Mouse (Mus musculus): Measurements from ENCODE around the gene Tmem114. TPM values are rescaled to one million over a fixed set of nuclear protein-coding genes. Genes with fewer than 3 reads are reported as not detected.

The Tmem114 gene
- polyA plus RNA-seq, 1 experiment = 0.09 TPM

DNA sequence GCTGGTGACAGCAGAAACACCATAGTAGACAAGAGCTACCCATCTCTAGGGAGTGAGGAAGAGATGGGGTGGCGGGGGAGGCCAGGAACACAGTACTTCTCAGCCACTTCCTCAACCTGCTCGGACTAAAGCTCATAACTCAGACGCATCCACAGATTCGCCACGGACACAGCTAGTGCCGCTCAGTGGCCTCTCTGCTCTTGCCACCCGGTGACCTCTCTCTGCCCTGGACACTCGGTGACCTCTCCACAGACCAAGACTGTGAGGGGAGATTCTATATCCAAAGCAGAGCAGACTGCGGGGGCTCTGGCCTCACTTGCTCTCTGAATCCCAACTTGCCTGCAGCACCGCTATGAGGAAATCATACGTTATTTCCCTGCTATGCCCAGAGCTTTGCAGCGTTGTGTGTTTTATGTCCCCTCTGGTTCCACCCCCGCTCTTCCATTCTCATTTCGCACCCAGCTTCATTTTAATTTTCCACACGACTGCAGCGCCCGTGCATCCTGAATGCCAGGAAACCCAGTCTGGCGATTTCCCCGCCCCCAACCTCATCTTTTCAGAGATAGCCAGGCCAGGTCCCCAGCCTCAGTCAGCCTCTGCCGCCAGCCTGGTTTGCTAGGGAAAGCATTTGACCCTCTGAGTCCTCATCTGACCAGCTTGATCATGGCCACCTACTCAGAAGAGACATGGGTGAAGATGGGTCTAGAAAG lies 7.8 kb downstream of the Tmem114 start:
- Histone ChIP-seq H3K27ac (ENCODE audit: control insufficient read depth, insufficient read depth, low read length) (no peak overlapping the region), H3K4me1 (replicated peaks; ENCODE audit: control insufficient read depth, insufficient read depth, low read length) (no peaks in the 10 kb centered on the region), H3K27me3 (ENCODE audit: control insufficient read depth, insufficient read depth, low read length) (no peaks in the 10 kb centered on the region), H3K36me3 (ENCODE audit: control insufficient read depth, insufficient read depth, low read length) (no peaks in the 10 kb centered on the region), H3K4me3 (ENCODE audit: control insufficient read depth, insufficient read depth, low read length) (no peak overlapping the region)
- no peak for DNase-seq
- TF ChIP-seq CTCF (IDR thresholded peaks at IDR 0.05; ENCODE audit: borderline replicate concordance, control insufficient read depth, extremely low read depth, insufficient read depth, low read length, poor library complexity) (no peak), POLR2A (IDR thresholded peaks at IDR 0.05; ENCODE audit: control insufficient read depth, extremely low read depth, insufficient read depth, low read length, poor library complexity) (no peak)
- WGBS = 67% methylated on average over 20 of the region's 20 CpGs

DNA sequence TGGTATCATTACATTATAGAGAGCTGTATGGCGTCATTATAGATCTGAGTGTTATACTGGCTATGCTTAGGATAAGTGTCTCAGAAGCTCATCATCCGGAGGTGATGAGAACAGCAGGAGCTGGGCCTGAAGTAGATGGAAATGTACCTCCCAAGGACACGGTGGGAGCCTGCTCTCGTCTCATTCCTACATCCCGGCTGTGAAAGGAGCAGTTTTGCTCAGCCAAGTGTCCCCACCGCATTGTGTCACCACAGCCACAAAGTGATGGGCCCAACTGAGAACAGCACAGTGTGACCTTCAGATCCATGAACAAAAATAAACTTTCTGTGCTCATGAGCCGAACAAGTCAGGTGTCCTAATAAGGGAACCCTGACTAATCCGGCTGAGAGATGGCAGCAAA lies 8.9 kb downstream of the Tmem114 start:
- no peak overlapping the region for H3K27ac ChIP-seq (ENCODE audit: control insufficient read depth, insufficient read depth, low read length)
- no peaks in the 10 kb centered on the region for H3K4me1 ChIP-seq (replicated peaks; ENCODE audit: control insufficient read depth, insufficient read depth, low read length)
- no peak for DNase-seq
- H3K27me3 ChIP-seq (ENCODE audit: control insufficient read depth, insufficient read depth, low read length) = no peaks in the 10 kb centered on the region
- no peak overlapping the region for H3K4me3 ChIP-seq (ENCODE audit: control insufficient read depth, insufficient read depth, low read length)
- WGBS = 93% methylated on average over 8 of the region's 8 CpGs
- H3K36me3 ChIP-seq (ENCODE audit: control insufficient read depth, insufficient read depth, low read length) = no peaks in the 10 kb centered on the region
- TF ChIP-seq CTCF (IDR thresholded peaks at IDR 0.05; ENCODE audit: borderline replicate concordance, control insufficient read depth, extremely low read depth, insufficient read depth, low read length, poor library complexity) = no peak
- TF ChIP-seq POLR2A (IDR thresholded peaks at IDR 0.05; ENCODE audit: control insufficient read depth, extremely low read depth, insufficient read depth, low read length, poor library complexity) = no peak

DNA sequence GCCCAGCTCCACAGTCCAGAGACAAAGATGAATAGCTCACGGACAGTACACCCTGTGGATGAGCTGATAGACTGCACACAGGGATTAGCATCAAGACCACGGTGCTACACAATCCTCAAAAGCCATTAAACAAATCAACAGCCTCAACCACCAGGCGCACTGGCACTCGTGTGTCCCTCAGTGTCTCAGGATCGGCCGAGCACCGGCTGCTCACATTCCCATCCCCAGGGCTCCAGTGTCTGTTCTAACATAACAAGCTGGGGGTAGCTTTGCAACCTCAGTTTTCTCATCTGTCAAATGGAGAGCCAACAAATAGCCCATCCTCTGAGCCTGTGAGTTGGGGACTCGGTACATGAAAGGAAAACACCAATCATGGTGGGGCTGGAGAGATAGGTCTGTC lies 11.5 kb downstream of the Tmem114 start:
- 87% methylated on average over 8 of the region's 8 CpGs for WGBS

DNA sequence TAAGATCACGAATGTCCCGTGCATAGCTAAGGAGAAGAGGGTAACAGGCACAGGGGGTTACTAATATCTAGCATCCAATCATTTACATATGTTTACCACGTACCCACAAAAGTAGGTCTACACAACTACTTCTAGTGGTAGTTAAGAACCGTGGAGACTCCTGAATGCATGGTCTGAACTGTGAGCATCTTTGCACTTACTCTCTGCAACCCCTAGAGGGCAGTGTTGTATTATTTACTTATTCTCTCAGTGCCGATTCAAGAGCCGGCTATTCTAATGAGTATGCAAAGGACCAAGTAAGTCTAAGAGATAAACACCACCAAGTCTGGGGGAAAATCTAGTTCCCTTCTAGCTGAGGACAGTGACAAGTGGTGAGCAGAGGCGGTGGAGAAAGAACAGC lies 12.7 kb downstream of the Tmem114 start:
- Histone ChIP-seq H3K36me3 (ENCODE audit: control insufficient read depth, insufficient read depth, low read length) (no peaks in the 10 kb centered on the region), H3K27ac (ENCODE audit: control insufficient read depth, insufficient read depth, low read length) (no peak overlapping the region), H3K27me3 (ENCODE audit: control insufficient read depth, insufficient read depth, low read length) (no peaks in the 10 kb centered on the region), H3K4me1 (replicated peaks; ENCODE audit: control insufficient read depth, insufficient read depth, low read length) (no peaks in the 10 kb centered on the region), H3K4me3 (ENCODE audit: control insufficient read depth, insufficient read depth, low read length) (no peak overlapping the region)
- WGBS = 13% methylated on average over 7 of the region's 7 CpGs
- no peak for DNase-seq
- TF ChIP-seq POLR2A (IDR thresholded peaks at IDR 0.05; ENCODE audit: control insufficient read depth, extremely low read depth, insufficient read depth, low read length, poor library complexity) (no peak), CTCF (IDR thresholded peaks at IDR 0.05; ENCODE audit: borderline replicate concordance, control insufficient read depth, extremely low read depth, insufficient read depth, low read length, poor library complexity) (no peak)

More for the DNA sequence above, 11.5 kb downstream of the Tmem114 start:
- Histone ChIP-seq H3K27me3 (ENCODE audit: control insufficient read depth, insufficient read depth, low read length) (no peaks in the 10 kb centered on the region), H3K36me3 (ENCODE audit: control insufficient read depth, insufficient read depth, low read length) (no peaks in the 10 kb centered on the region), H3K4me3 (ENCODE audit: control insufficient read depth, insufficient read depth, low read length) (no peak overlapping the region), H3K27ac (ENCODE audit: control insufficient read depth, insufficient read depth, low read length) (no peak overlapping the region), H3K4me1 (replicated peaks; ENCODE audit: control insufficient read depth, insufficient read depth, low read length) (no peaks in the 10 kb centered on the region)
- no peak for DNase-seq
- TF ChIP-seq CTCF (IDR thresholded peaks at IDR 0.05; ENCODE audit: borderline replicate concordance, control insufficient read depth, extremely low read depth, insufficient read depth, low read length, poor library complexity) = no peak
- no peak for TF ChIP-seq POLR2A (IDR thresholded peaks at IDR 0.05; ENCODE audit: control insufficient read depth, extremely low read depth, insufficient read depth, low read length, poor library complexity)

DNA sequence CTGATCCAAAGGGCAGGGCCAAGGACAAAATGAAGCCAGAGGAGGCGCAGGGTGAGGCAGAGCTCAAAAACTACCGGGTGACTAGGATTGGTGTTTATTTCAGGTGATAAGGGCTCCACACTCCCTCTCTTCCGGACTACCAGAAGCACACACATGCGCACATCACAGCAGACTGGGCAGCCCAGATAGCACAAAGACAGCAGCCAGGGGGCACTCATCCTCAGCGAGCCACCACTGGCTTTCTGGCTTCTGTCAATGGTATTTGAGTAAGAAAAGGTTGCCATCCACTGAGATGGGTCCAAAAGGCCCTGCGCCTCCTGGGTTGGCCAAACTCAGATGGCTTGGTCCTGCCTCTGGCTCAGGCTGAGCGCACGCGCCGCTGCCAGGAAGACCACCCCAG lies 15.7 kb downstream of the Tmem114 start:
- Histone ChIP-seq H3K36me3 (ENCODE audit: control insufficient read depth, insufficient read depth, low read length) (no peaks in the 10 kb centered on the region), H3K27me3 (ENCODE audit: control insufficient read depth, insufficient read depth, low read length) (no peaks in the 10 kb centered on the region), H3K4me3 (ENCODE audit: control insufficient read depth, insufficient read depth, low read length) (no peak overlapping the region), H3K4me1 (replicated peaks; ENCODE audit: control insufficient read depth, insufficient read depth, low read length) (no peaks in the 10 kb centered on the region), H3K27ac (ENCODE audit: control insufficient read depth, insufficient read depth, low read length) (no peak overlapping the region)
- 47% methylated on average over 10 of the region's 10 CpGs for WGBS
- TF ChIP-seq CTCF (IDR thresholded peaks at IDR 0.05; ENCODE audit: borderline replicate concordance, control insufficient read depth, extremely low read depth, insufficient read depth, low read length, poor library complexity) (0 out of 2 replicates have a peak, but pooled peaks have one; percentile 26), POLR2A (IDR thresholded peaks at IDR 0.05; ENCODE audit: control insufficient read depth, extremely low read depth, insufficient read depth, low read length, poor library complexity) (no peak)
- no peak for DNase-seq

DNA sequence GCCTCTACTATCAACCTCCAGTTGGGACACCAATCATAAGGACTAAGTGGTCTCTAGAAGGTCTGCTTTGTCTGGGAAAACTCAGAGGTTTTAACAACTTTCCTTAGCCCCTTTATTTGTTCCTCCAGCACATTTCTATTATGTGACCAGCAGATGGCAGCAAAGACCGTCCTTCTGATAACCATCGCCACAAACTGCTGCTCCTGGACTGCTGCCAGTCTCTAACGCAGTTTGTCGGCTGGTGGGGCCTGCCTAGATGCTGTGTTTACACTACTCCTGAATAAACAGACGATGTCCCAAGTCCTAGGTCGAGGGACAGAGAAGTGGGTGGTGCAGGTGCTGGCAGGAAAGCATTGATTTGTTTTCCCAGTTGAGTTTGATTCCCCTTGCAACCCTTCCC lies 18.2 kb downstream of the Tmem114 start:
- no peak for TF ChIP-seq POLR2A (IDR thresholded peaks at IDR 0.05; ENCODE audit: control insufficient read depth, extremely low read depth, insufficient read depth, low read length, poor library complexity)
- peak; percentile 47; the same call in 1 of the 2 replicates for TF ChIP-seq CTCF (IDR thresholded peaks at IDR 0.05; ENCODE audit: borderline replicate concordance, control insufficient read depth, extremely low read depth, insufficient read depth, low read length, poor library complexity)
- H3K27ac ChIP-seq (ENCODE audit: control insufficient read depth, insufficient read depth, low read length) = no peak overlapping the region
- H3K27me3 ChIP-seq (ENCODE audit: control insufficient read depth, insufficient read depth, low read length) = no peaks in the 10 kb centered on the region
- H3K4me3 ChIP-seq (ENCODE audit: control insufficient read depth, insufficient read depth, low read length) = no peak overlapping the region
- WGBS = under 1% methylated on average over 6 of the region's 6 CpGs
- DNase-seq = peak; percentile 59
- H3K4me1 ChIP-seq (replicated peaks; ENCODE audit: control insufficient read depth, insufficient read depth, low read length) = no peaks in the 10 kb centered on the region
- H3K36me3 ChIP-seq (ENCODE audit: control insufficient read depth, insufficient read depth, low read length) = no peaks in the 10 kb centered on the region

Data from thymus, adult 2 months (tissue).